Mouse (Mus musculus): Measurements from ENCODE around the gene Sema5a.
A peak's percentile ranks its signal among the peaks of the same experiment; 100 is the strongest.

Gene Sema5a

DNA sequence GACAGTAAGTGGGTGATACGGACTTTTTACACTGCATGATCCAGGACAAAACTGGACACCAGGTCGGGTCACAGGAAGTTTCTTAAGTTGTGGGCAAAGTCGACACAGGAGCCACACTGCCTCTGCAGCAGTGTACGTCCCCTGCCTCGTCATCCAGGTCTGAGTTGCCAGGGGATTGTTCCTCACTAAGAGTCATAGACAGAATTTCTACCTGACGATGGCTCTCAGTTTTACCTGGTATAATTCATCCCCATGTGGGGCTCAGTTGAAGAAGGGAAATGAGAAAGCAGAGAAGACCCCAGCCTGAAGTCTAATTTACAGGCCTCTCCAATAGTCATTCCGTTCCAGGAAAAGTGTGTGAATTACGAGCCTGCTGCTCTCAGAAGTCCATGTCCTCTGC lies 66.2 kb downstream of the Sema5a start:
- DNase-seq, result no peak

DNA sequence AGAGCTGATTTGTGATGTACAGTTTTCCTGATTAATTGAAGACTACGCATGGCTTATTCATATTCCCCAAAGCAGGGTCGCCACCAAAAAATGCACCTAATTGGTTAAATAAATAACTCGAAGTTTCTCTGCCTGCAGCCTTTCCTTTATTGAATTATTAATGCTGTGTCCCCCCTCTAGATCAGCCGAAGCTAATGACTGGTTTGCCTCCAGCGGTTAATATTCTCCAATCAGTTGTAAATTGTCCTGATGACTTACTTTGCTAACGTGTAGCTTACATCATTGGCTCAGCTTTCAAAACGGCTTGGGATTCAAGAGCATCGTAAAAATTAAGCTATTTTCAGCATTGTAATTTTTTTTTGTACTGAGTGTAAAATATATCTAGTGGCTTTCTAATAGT lies 66.7 kb downstream of the Sema5a start:
- DNase-seq, result no peak

DNA sequence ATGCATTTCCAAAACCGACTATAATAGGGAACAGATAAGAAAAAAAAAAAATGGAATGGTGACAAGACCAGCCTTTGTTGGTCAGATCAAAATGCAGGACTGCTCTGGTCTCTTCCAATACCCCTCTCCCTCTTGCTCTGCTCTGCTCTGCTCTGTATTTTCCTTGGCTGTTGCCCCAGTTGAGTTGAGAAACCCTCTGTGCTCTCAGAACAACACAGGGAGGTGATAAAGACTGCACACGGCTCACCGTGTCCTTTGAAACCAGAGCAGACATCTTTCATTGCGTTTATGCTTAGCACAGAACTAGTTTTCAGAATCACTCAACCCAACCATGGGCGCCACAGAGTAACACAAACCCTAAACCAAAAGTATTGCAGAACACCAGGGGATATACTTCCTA lies 72.5 kb downstream of the Sema5a start:
- no peak for DNase-seq

DNA sequence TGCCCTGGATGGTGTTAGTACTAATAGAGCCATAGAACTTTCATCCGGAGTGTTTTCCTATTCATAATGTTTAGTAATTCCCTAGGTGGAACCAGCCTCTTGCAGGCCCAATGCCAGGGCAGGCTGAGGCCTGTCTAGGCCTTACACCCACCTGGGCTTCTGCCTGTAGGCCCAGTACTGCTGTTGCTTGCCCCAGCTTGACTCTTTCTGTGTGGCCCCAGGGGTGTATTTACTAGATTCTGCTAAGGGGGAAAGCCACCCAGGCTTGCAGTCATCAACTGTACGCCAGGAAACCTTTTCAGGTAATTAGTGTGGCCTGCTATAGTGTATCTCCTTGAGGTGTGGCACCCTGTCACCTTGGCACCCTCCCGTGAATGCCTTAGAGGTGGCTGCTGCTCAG lies 76.1 kb downstream of the Sema5a start:
- DNase-seq, result no peak

DNA sequence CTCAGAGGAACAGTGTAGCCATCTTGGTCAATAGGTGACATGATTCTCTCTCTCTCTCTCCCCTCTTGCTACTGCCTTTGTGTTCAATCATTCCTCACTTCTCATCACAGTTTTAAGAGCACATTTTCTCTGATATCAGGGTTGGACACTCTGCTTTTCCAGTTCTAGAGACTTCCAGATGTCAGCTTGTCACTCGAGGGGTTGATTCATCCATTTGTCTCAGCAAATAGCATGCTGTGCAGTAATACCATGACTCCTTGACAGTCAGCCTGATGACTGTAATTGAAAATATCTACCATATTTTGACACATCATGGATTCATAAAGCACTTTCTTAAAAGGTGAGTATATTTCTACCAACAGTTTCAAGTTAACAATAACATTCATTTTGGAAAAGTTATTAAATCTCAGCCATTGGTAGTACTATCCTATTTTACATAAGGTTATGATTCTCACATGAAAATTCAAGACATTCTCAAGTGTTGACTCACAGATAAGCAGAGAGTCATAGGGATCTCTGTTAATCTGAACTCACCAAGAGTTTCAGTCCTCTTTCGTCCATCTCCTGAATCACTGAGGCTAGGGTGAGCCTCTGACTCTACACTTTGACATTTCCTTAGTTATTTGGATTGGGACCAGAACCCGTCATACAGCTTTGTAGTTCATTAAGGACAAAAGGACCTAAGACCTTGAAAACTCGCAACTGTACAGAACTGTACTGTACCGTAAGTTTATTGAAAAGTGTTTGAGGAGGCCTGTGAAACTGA lies 78.0 kb downstream of the Sema5a start:
- no peak for DNase-seq

DNA sequence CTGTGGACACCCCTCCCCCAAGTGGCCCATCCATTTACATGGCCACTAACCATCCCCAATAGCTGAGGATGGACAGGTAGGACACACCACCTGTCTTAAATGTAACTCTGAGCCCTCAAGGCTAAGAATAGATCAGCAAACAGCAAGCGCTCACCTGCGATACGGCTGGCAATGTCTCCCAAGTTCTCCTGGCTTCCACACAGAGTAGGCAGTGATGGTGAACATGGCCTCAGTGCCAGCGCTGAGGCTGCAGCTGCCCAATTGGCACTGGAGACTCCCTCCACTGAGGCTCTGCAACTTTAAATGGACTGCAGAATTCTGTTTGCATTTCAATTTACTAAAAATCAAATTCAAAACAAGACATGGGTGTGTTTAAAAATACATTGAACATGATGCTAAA lies 78.6 kb downstream of the Sema5a start:
- DNase-seq, result no peak

DNA sequence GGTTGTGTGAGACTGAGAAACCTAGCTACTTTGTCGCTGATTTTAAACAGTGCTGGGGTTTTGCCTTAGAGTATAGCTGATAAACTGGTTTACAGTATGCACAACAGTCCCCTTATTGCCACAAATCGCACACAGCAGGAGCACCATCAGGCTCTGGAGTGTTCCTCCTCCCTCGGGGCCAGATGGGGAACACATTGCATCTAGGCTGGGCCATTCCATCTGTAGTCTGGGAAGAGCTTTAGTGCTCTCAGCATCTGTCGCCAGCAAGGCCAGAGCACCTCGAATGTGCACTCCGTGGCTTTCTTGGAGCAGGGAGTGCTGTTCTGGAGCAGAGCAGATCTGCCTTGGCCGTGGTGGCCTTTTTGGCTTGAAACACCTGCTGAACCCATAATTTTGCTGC lies 79.5 kb downstream of the Sema5a start:
- no peak for DNase-seq

DNA sequence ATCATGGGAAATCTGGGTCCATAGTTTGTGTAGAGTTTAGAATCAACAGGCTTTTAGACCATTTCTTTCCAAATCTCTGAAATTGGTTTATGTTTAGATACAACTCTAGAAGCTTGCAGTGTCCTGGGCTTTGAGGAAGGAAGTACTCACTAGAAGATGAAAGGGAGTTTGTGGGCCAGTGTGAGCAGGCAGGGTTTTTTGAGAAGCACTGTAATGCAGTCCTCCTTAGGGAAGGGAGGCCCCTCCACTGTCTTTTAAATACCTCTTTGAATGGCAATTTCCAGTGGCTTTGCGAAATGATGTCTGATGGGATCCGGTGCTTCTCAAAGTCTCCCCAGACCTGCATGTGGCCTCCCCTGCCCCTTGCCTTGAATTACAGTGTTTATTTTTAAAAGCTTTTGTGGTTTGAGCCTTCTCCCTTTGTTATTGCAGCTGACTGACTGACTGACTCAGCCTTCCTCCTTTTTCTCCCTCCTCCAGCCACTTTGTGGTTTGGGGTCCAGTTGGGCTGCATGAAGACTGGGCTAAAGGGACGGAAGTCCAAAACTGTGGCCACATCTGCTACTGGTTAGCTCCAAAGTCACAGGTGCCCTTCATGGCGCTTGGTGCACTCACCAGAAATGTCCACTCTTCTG lies 83.9 kb downstream of the Sema5a start:
- no peak for DNase-seq

DNA sequence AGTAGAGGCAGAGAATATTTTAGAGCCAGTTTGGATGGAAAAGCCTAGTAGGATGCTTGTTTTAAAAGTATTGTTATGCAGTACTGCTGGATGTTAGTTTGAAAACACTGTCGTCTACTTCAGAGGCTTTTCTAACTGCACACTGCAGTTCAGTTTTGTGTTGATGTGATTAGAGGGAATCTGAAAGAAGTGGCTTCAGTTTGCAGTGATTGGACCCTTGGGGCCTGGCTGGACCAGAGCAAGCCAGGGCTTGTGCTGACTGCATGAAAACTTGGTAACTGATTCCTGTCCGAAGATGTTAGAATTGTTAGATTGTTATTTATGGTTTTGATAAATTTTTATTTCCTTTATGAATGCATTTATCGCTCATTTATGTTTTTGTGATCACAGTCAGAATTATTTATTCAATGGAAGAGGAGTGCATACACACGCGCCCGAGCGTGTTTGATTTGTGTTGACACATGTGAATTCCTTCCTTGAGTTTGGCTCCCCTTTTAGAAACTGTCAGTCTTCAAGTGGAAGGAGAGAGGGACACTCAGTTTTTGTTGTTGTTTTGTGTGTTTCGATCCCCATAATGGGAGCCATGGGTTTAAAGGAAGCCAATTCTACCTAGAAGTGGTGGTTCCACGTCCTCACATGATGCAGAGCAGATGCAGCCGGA lies 85.2 kb downstream of the Sema5a start:
- no peak for DNase-seq

DNA sequence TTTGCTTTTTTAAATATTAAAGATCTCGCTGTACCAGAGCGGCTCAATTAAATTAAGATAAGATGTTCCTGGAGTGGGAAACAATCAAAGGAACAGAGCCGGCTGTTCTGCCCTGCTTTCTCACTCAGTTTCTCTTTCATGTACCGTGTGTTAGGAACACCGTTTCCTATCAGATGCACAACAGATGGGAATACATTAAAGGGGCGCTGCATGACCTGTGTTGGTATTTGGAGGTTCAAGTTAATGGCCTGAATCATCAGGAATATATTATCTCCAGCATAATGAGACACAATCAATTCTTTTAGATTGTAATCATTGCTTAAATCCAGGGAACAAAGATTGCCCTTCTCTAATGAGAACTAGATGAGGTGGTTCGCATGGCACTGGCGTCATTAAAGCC lies 85.8 kb downstream of the Sema5a start:
- no peak for DNase-seq

DNA sequence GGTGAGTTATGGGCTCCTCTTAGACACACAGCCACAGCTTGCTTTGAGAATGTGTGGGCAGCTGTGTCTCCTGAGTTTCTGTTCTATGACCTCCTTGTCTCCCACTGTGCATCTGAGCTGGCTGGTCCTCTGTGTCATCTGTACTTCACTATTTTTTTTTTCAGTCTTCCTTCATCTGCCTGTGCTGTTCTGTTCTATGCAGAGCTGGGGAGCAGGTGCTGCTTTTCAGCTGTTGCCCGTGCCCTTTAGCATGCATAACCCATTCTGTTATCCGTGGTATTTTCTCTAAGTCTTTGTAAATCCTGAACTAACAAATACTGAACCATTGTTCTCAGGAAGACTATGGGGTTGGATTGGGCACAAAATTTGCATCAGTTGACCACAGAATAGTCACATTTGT lies 86.4 kb downstream of the Sema5a start:
- DNase-seq, result no peak

DNA sequence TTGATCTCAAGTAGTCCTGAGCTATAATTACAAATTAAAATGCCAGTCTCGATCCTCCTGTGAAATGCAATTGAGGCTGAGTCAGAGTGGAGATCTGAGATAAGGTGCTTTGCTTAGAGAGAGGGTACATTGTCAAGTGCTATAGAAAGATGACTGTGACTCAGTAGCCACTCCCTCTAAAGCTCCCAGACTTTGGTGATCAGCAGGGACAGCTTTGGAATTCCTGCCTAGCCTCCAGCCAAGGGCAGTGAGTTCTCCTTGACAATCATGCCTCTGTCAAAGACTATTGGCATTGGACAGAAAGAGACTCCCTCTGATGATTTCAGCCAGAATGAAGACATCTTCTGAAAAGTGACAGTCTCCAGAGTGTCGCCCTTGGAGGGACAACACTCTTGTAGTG lies 88.8 kb downstream of the Sema5a start:
- no peak for DNase-seq

DNA sequence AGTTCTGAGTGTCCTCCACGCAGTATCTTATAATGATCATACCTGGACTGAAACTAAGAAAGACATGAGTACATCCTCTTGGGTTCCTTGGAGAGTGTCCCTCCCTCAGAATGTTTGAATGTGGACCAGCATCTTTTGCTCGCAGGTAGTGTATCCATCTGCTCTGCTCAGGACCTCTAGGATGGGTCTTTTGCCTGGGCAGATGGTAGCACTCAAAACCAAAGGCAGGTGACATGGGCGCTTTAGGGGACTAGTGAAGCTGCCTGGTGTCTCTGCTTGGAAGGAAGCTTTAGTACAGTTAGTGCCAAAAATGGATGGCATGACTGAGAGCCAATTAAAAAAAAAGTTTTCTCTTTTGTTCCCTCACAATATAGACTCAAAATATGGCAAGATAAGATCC lies 93.2 kb downstream of the Sema5a start:
- DNase-seq, result no peak

DNA sequence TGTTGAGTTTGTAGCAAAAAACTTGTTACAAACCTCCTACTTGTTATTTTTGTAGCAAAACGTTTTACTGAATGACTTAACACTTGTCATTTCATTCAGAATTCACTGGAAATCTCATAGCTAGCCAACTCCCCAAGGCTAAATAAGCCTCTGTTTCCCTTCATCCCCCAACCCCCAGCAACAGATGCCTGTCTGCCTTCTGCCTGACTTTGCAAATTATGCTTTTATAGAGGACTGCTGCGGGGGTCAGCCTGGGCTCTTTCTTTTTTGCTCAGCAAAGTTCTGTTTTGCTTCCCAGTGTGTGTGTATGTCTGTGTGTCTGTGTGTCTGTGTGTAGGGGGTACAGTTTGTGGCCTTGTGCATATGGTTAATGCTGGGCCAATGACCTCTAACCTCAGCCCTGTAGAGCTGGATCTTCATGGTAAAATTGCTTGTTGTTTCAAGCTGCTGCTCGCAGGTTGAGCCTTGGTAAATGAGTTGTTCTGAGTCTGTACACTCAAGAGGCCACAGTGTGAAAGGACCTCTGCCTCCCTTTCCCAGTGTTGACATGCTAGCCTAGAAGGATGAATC lies 94.2 kb downstream of the Sema5a start:
- DNase-seq, result no peak

DNA sequence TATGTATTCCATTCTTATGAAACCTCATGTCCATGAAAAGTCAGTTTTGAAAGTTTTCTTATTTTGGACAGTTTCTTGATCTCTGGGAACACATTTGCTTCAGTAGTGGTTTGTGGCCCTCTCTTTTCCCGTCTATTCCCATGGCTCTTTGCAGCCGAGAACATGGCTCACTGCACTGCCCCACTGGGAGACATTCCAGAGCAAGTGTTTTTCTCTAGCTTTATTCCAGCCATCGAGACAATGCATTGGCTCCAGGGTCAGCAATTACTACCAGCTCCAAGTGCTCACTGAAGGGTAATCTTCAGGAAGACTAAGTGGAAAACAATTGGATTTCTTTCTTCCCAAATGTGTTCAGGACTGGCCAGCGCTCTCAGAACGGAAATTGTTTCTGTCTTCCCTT lies 94.8 kb downstream of the Sema5a start:
- peak; percentile 14 for DNase-seq

DNA sequence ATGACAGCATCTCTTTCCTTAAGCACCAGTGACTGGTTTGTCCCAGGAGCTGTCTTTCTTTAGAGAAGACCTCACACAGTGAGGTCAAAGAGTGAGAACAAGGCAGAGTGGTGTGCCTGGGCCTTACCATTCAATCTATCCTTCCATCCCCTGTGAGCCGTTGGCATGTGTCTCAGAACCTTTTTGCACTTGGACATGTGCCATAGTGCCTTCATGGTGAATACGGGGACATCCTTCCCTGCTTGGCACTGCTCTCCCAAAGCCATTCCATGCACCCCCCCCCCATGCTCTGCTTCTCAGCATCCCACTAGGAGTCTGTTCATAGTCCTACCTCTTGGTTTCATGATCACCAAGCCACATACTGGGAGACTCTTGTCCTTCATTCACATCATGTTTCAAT lies 96.8 kb downstream of the Sema5a start:
- DNase-seq, result no peak

DNA sequence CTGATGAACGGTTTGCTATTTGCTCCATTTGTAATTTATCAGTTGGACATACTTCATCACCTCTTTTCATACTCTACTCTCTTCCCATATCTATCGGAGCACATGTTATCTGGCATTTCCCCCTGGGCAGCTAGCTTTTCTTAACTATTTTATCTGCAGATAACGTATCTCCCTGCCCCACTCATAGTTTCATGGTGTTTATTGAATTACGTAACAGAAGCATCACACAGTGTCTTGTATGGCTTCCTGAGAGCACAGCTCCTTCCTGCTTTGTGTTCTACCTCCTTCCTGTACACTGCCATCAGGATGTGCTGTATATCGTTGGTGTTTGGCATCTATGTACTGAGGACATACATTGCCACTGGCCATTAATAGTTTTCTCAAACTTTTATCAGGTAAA lies 98.9 kb downstream of the Sema5a start:
- DNase-seq, result no peak

DNA sequence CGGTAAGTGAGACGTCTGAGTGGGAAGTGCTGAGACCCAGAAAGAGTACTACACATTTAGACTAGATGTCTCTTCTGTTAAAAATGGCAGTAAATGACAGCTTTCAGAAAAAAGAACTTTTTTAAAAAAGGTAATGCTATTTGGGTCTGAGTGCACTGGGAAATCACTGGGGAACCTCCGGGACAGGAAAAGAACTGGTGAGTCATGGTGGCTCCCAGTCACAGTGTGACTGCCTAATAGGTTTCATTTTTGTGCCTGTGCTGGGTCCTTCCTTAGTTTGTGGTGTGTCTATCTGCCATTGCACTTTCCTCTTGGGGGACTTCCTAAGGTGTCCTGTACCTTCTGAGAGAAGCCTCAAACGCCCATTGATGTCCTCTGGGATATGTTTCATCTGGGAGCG lies 102.7 kb downstream of the Sema5a start:
- no peak for DNase-seq

DNA sequence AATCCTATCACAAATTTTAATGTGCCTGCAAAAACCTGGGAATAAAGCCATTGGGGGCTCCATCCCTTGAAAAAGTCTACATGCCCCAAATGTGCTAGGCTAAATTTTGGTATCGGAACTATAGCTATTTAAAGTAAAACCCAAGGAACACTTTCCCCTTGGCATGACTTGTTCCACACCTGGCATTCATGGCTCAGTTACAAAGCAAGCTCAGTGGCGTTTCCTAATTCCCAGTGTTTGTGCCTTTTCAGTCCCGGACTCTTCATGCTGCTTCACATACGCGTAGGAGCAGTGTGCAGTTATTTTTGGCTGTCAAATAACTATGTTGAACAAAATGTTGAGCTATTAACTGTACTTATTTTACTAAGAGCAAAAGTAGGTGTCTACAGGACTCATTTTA lies 104.7 kb downstream of the Sema5a start:
- DNase-seq, result no peak

DNA sequence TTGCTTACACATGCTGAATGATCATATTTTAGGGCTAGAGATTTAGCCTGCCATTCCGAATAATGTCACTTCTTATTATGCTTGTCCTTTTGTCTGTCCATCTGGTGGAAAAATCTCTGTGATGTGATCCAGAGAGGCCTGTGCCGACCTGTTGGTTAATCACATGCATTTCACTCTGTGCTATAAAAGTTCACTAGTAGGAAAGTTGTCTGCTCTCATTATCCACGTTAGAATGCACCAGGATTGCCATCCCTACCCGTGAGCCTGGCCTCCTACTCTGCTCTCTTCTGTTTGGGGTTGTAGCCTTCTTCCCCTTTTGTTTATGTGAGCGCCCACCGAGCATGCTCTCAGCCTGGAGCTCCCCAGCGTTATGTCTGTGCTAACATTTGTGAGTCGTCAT lies 108.4 kb downstream of the Sema5a start:
- DNase-seq, result no peak

DNA sequence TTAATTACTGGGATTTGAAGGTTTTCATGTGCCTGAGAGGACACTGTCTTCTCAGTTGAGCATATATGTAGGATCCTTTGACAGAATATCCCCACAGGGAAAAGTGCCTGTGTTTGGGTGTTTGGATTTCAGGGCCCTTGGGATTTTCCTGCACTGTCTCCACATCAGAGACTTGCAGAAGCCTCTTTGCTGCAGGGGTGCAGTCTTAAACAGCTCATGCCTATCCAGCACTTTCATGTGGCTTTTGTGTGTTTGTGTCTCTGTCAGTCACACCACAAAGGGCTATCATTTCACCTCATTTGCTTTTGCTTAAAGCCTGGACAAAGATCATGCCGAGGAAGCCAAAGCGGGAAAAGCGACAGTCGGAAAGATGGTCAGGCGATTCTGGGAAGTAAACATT lies 108.9 kb downstream of the Sema5a start:
- DNase-seq, result peak; percentile 15

DNA sequence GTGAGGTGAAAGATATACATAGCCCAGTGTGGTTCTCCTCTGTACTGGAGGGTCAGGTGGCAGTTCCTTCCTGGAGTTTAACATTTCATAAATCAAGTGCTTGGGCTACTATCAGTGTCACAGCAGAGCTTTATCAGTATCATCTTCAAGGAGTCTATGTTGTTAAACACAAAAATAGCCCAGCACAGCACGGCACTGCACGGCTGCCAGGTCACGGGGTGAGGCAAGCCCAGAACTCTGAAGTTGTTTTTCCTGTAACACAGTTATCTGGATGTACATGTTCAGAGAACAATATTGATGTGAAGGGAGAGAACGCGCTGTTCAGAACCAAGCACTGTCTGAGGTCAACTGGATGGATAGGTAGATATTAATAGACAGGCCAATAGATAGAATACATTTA lies 112.2 kb downstream of the Sema5a start:
- no peak for DNase-seq

DNA sequence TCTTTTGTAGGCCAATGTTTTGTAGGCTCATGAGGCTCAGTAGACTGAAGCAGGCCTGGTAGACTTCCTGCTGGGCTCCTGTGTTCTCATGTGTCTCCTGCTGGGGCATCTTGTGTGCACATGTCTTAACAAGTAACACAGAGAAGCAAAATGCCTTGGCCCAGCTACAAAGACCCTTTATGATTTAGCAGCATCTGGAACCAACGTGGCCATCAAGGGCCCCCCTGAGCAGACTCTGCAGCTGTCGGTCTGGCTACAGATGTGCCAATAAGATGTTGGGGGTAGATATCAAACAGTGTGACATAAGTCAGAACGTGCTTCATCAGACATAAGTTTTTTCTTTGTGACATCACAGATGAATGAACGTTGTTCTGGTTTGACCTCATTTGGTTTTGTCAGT lies 123.2 kb downstream of the Sema5a start:
- no peak for DNase-seq

DNA sequence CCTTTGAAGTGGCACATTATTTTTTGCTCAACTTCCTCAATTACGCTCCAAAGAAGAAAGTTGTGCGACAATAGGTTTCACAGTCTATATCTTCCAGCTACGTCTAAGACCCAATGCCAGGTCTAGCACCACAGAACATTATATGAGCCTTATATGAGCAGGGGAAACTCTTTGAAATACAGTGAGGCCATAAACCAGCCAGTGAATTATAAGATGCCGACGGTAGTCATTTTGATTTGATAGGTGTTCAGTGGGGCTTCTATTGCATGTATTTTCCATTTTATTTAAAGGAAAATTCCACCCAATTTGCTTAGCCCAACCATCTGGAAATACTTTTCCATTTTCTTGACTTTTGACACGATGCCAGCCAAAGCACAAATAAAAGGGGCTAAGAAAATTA lies 126.3 kb downstream of the Sema5a start:
- DNase-seq, result no peak

All from lung, postnatal 10 days (tissue).